Comparison of ENCODE assay signal across 10 mouse cellular contexts in the genomic region with DNA sequence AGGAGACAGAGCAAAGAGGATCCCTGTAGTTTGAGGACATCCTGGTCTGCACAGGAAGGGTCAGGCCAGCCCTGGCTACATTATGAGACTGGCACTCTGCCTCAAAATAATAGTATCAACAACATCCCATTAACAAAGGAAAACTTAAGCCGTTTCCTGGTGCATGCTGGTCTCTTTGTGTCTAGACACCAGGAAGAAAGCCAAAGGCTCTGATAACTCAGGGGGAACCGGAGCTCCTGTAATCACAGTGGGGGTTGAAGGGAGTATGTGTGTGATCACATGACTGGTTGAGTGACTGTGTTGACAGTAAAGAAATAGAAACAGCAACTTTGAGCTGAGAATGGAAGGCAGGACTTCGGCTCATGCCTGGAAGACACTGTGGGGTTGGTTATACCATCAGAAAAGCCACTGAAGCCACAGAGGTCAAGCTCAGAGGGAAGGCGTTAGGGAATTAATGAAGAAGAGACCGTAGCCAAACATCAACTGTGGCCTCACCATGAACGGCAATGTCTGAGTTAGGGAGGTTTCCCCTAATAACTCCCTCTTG. TPM values are rescaled to one million over a fixed set of nuclear protein-coding genes. Genes with fewer than 3 reads are reported as not detected.
A peak's percentile ranks its signal among the peaks of the same experiment; 100 is the strongest.
DNase-seq lines count a peak whose midpoint lies in the region; ATAC-seq and TF ChIP-seq lines count a peak whose summit lies in the region.
"Had no signal": no experiment of that assay in that cellular context is flagged by ENCODE, and none has a peak within 500 bp of the region (broad histone marks: within the 10 kb centered on the region; RNA-seq: fewer than 3 reads in every experiment).

A gene (plus strand): TSS at position 497 of the 547 bp plus-strand sequence.

- peak; percentile 70 for DNase-seq in kidney, postnatal 0 days (ENCODE audit: low spot score)
- DNase-seq in kidney, postnatal 14 days: no peak
- no peak for DNase-seq in layer of hippocampus, adult 8-10 months (ENCODE audit: low spot score in 2 of 2)
- DNase-seq in gastrocnemius, adult 18-20 months (ENCODE audit: low spot score): no peak
- DNase-seq: gastrocnemius, postnatal 25 days; layer of hippocampus, postnatal 36 days; right cerebral cortex, postnatal 25 days had no signal

- ATAC-seq in kidney, postnatal 0 days (replicated peaks; ENCODE audit: low FRiP score, low read depth): 0 out of 2 replicates have a peak, but pooled peaks have one; percentile 5
- no peak for ATAC-seq in hindbrain, embryonic 15.5 days (ENCODE audit: low FRiP score, low read depth)
- no peak for ATAC-seq in liver, embryonic 16.5 days (ENCODE audit: low read depth)
- ATAC-seq in stomach, embryonic 14.5 days (ENCODE audit: insufficient number of reproducible peaks, insufficient read depth, low FRiP score, low read depth): no peak

- H3K9me3 ChIP-seq in kidney, postnatal 0 days (replicated peaks; ENCODE audit: low read length): no peaks in the 10 kb centered on the region
- no peaks in the 10 kb centered on the region for H3K9me3 ChIP-seq in hindbrain, embryonic 15.5 days
- no peaks in the 10 kb centered on the region for H3K9me3 ChIP-seq in liver, embryonic 16.5 days (replicated peaks; ENCODE audit: control insufficient read depth, low read length)
- H3K9me3 ChIP-seq in stomach, embryonic 14.5 days (ENCODE audit: control insufficient read depth, low read depth, low read length): no peaks in the 10 kb centered on the region

- H3K4me3 ChIP-seq in kidney, postnatal 0 days (replicated peaks; ENCODE audit: low read depth, low read length): no peak within 1 kb of the TSS
- H3K4me3 ChIP-seq in hindbrain, embryonic 15.5 days: no peak within 1 kb of the TSS
- peak within 1 kb of the TSS; percentile 33 for H3K4me3 ChIP-seq in liver, embryonic 16.5 days (ENCODE audit: low read depth, low read length)
- H3K4me3 ChIP-seq in stomach, embryonic 14.5 days (ENCODE audit: low read depth, low read length): peak within 1 kb of the TSS; percentile 5; the same call in 1 of the 2 replicates

- no peak for TF ChIP-seq CTCF in kidney, postnatal 0 days (IDR thresholded peaks at IDR 0.05; ENCODE audit: low read depth)

- no peaks in the 10 kb centered on the region for H3K36me3 ChIP-seq in kidney, postnatal 0 days (ENCODE audit: insufficient read depth, low read length)
- H3K36me3 ChIP-seq in hindbrain, embryonic 15.5 days: no peaks in the 10 kb centered on the region
- H3K36me3 ChIP-seq in liver, embryonic 16.5 days (ENCODE audit: control insufficient read depth, insufficient read depth): no peaks in the 10 kb centered on the region
- H3K36me3 ChIP-seq in stomach, embryonic 14.5 days (ENCODE audit: control insufficient read depth, insufficient read depth, low read length): no peaks in the 10 kb centered on the region

- H3K4me1 ChIP-seq in kidney, postnatal 0 days (replicated peaks; ENCODE audit: insufficient read depth, low read length): no peaks in the 10 kb centered on the region
- H3K4me1 ChIP-seq in hindbrain, embryonic 15.5 days (replicated peaks): 0 out of 2 replicates have a peak, but pooled peaks cover 6% of the 10 kb centered on the region
- H3K4me1 ChIP-seq in liver, embryonic 16.5 days (ENCODE audit: control insufficient read depth, low read depth, low read length): no peaks in the 10 kb centered on the region; the same call in 1 of the 2 replicates
- no peaks in the 10 kb centered on the region for H3K4me1 ChIP-seq in stomach, embryonic 14.5 days (ENCODE audit: control insufficient read depth, insufficient read depth, low read length)

- H3K27ac ChIP-seq in kidney, postnatal 0 days: peak within 1 kb of the TSS; percentile 88
- 0 out of 2 replicates have a peak within 1 kb of the TSS, but pooled peaks have one; percentile 2 for H3K27ac ChIP-seq in hindbrain, embryonic 15.5 days (replicated peaks)
- H3K27ac ChIP-seq in liver, embryonic 16.5 days (ENCODE audit: low read length): peak within 1 kb of the TSS; percentile 86
- peak within 1 kb of the TSS; percentile 66; the same call in 1 of the 2 replicates for H3K27ac ChIP-seq in stomach, embryonic 14.5 days (ENCODE audit: low read length)

- H3K27me3 ChIP-seq in kidney, postnatal 0 days (ENCODE audit: insufficient read depth, low read length): no peaks in the 10 kb centered on the region
- H3K27me3 ChIP-seq in hindbrain, embryonic 15.5 days: no peaks in the 10 kb centered on the region
- H3K27me3 ChIP-seq in liver, embryonic 16.5 days (ENCODE audit: control insufficient read depth, insufficient read depth, low read depth, low read length): no peaks in the 10 kb centered on the region
- H3K27me3 ChIP-seq in stomach, embryonic 14.5 days (ENCODE audit: control insufficient read depth, insufficient read depth, low read length): no peaks in the 10 kb centered on the region

- H3K4me2 ChIP-seq in kidney, postnatal 0 days (ENCODE audit: low read length): peak within 1 kb of the TSS; percentile 42
- H3K4me2 ChIP-seq in hindbrain, embryonic 15.5 days: peak within 1 kb of the TSS; percentile 34
- H3K4me2 ChIP-seq in liver, embryonic 16.5 days (ENCODE audit: low read depth, low read length): peak within 1 kb of the TSS; percentile 44
- peak within 1 kb of the TSS; percentile 21 for H3K4me2 ChIP-seq in stomach, embryonic 14.5 days (replicated peaks; ENCODE audit: low read depth, low read length)

- no peak within 1 kb of the TSS for H3K9ac ChIP-seq in kidney, postnatal 0 days (ENCODE audit: low read depth, low read length)
- no peak within 1 kb of the TSS for H3K9ac ChIP-seq in hindbrain, embryonic 15.5 days
- H3K9ac ChIP-seq in liver, embryonic 16.5 days (ENCODE audit: low read depth, low read length): peak within 1 kb of the TSS; percentile 12; the same call in 1 of the 2 replicates
- H3K9ac ChIP-seq in stomach, embryonic 14.5 days (replicated peaks; ENCODE audit: low read depth, low read length): no peak within 1 kb of the TSS

- WGBS in kidney, postnatal 0 days: 38% methylated on average over 6 of the region's 6 CpGs
- WGBS in hindbrain, embryonic 15.5 days: 67% methylated on average over 6 of the region's 6 CpGs
- WGBS in liver, embryonic 16.5 days (ENCODE audit: insufficient replicate concordance): 45% methylated on average over 6 of the region's 6 CpGs
- 65% methylated on average over 6 of the region's 6 CpGs for WGBS in stomach, embryonic 14.5 days

RNA-seq across cellular contexts. Expression of the gene that starts here (rescaled TPM):
- 27.3 and 27.4 TPM in 2 replicates for polyA plus RNA-seq in kidney, postnatal 0 days (2015; fragmentation: Nextera tagmentation; extraction: Ambion mirVana)
- polyA plus RNA-seq in hindbrain, embryonic 15.5 days (2015; fragmentation: Nextera tagmentation; extraction: Ambion mirVana): 0.42 and 0.75 TPM in 2 replicates
- 294 and 313 TPM in 2 replicates for polyA plus RNA-seq in liver, embryonic 16.5 days (2015; fragmentation: Nextera tagmentation; extraction: Ambion mirVana)
- 67.4 and 76.1 TPM in 2 replicates for polyA plus RNA-seq in stomach, embryonic 14.5 days (2014; fragmentation: Nextera tagmentation; extraction: Ambion mirVana)
- total RNA-seq in layer of hippocampus, adult 8-10 months (2022): under 1 TPM in 2 of 4 experiments, not detected in 2; 0.20 to 0.43 TPM
- total RNA-seq in gastrocnemius, adult 18-20 months (2021): under 1 TPM in 1 of 2 experiments, not detected in 1; 0.38 TPM
- total RNA-seq: gastrocnemius, postnatal 25 days; layer of hippocampus, postnatal 36 days had no signal

Comparison
In these comparisons a context has a peak if more than half of its experiments do, and no peak if none do; other contexts are left out.
1. RNA of the gene that starts here (polyA plus RNA-seq): 294 to 313 TPM in liver, embryonic 16.5 days, 67.4 to 76.1 TPM in stomach, embryonic 14.5 days and 27.3 to 27.4 TPM in kidney, postnatal 0 days; 0.42 to 0.75 TPM in hindbrain, embryonic 15.5 days; every median in the first group is over 10 times any median in the second.
2. H3K27ac ChIP-seq: peak in every context shown above with its lines; median percentile 88 in kidney, postnatal 0 days; 86 in liver, embryonic 16.5 days; 66 in stomach, embryonic 14.5 days; 2 in hindbrain, embryonic 15.5 days.
3. H3K4me3 ChIP-seq: peak in liver, embryonic 16.5 days (single experiment) and stomach, embryonic 14.5 days (single experiment); none in kidney, postnatal 0 days (single experiment) and hindbrain, embryonic 15.5 days (single experiment).
4. Peak in every context shown above with its lines, with median percentiles within 50 percentile points of each other: H3K4me2 ChIP-seq.